Mouse (Mus musculus) Patski (cell line): ENCODE measurements around the gene Muc3a. TPM values are rescaled to one million over a fixed set of nuclear protein-coding genes. Genes with fewer than 3 reads are reported as not detected.

Source experiments
- ATAC-seq: fragments of 100-300 bp; one replicate; pipeline ENCODE4 v1.8.0; 2021
- CTCF ChIA-PET: fragments of 350-600 bp; sonication (Branson Sonifier 250); formaldehyde crosslinking; loops from one replicate; lab custom pipeline; 2022; ENCODE audit warnings: inconsistent platforms; lab: Charles Lee
- POLR2A ChIA-PET: fragments of 350-600 bp; sonication (Branson Sonifier 250); formaldehyde crosslinking; loops from one replicate; lab custom pipeline; 2022; ENCODE audit warnings: antibody characterized with exemption, inconsistent platforms; lab: Charles Lee
- DNase-seq: peaks from one replicate; pipeline ENCODE4 v3.0.0-alpha.2; 2011; ENCODE audit warnings: low read depth, low spot score
- H3K27me3 ChIP-seq: fragments of 371-371 bp; one replicate; pipeline ENCODE4 v1.5.1; 2021
- CTCF ChIP-seq: fragments of 100-300 bp; IDR thresholded peaks from one replicate; pipeline ENCODE4 v1.5.1; 2021
- in situ Hi-C: fragments of 300-500 bp; cut with MboI; formaldehyde crosslinking; loops from 3 replicates; pipeline ENCODE4 v1.11.1; 2018; ENCODE audit warnings: low pct_unique_long_range_greater_than_20kb, mixed read lengths
- polyA plus RNA-seq: library from polyadenylated mRNA; unstranded; gene quantifications from one replicate; pipeline ENCODE4 v1.2.3, GENCODE M21; 2021

The Muc3a gene
- polyA plus RNA-seq, 1 experiment from 2014 or later, result not detected

GRCm38 (mm10) chr5:137172591-137172990, 39.6 kb downstream of the Muc3a start:
- ATAC-seq (no peak), DNase-seq (no peak)
- POLR2A ChIA-PET, result no interaction called here
- TF ChIP-seq CTCF, result no peak
- in situ Hi-C loops, result no loop called here
- peaks cover 12% of the 10 kb centered on the region for H3K27me3 ChIP-seq
- CTCF ChIA-PET, result no interaction called here

- no peak for TF ChIP-seq CTCF
- DNase-seq (no peak), ATAC-seq (no peak)
- CTCF ChIA-PET, result no interaction called here
- POLR2A ChIA-PET, result no interaction called here
- in situ Hi-C loops, result no loop called here
- peaks cover 9% of the 10 kb centered on the region for H3K27me3 ChIP-seq
Measured at GRCm38 (mm10) chr5:137171478-137171877, 40.7 kb downstream of the Muc3a start.

DNA sequence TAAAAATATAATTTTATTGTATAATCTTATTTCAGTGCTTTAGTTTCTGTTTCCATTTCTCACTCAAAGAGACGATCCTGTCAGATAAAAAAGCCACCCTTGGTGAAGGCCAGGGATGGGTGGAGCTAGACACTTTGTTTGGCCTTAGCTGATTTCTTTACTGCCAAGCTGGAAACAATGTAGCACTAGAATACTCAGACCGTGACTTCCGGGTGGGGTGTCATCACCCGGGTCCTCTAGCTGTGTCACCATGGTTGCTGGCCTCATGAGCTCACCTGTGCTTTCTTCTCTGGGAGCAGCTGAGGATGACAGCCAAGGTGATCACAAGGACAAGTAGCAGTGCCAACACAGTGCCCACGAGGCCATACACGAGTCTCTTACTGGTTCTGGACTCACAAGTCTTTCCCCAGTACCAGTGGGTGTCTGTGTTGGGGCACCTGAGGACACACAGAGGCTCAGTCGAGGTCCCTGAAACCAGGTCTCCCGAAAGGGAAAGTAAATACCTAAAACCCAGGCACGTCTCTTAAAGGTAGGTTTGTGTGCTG, 41.3 kb downstream of the Muc3a start:
- in situ Hi-C loops, result no loop called here
- H3K27me3 ChIP-seq, result peaks cover 8% of the 10 kb centered on the region
- ChIA-PET CTCF (interaction anchor here (1.2 kb wide), 1 partner anchor 116 kb away, joined by 4 read pairs; no protein-coding TSS in a partner anchor), POLR2A (no interaction called here)
- ATAC-seq (no peak), DNase-seq (no peak)
- no peak for TF ChIP-seq CTCF

DNA sequence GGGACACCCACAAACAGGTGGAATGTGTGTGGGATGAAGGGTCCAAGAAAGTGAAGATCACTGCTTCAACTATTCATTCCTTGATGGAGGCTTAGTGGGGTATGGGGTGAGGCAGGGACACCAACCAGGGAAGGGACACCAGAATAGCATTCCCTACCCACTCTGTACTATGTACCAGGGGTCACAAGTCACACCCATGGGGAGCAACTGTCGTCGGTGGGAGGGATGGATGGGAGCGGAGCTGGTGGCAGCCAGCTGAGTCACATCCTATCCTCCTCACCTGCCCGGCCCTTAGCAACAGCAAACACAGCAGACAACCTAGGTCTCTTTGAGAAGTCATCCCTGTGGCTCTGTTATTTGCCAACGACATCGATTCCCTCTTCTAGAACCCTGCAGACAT, 44.6 kb downstream of the Muc3a start:
- H3K27me3 ChIP-seq, result peaks cover 3% of the 10 kb centered on the region
- no peak for TF ChIP-seq CTCF
- in situ Hi-C loops, result no loop called here
- ChIA-PET CTCF (no interaction called here), POLR2A (no interaction called here)
- ATAC-seq (no peak), DNase-seq (no peak)

DNA sequence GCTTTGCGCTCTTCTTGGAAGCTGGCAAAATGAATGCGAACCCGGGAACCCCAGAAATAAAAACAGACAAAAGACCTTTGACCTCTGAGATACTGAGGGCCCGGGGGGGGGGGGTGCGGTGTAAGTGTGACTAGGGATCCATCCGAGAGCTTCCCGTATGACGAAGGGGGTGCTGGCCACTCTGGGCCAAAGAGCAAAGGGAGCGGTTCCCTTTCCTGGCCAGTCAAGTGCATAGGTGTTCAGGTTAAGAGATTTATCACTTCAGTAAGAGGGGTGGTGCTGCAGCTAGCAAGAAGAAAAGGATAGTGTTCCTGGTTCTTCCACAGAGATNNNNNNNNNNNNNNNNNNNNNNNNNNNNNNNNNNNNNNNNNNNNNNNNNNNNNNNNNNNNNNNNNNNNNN, 46.2 kb downstream of the Muc3a start:
- ChIA-PET CTCF (no interaction called here), POLR2A (no interaction called here)
- TF ChIP-seq CTCF, result no peak
- in situ Hi-C loops, result no loop called here
- ATAC-seq, result no peak
- DNase-seq, result no peak
- peaks cover 3% of the 10 kb centered on the region for H3K27me3 ChIP-seq

- ChIA-PET POLR2A (no interaction called here), CTCF (no interaction called here)
- TF ChIP-seq CTCF, result no peak
- H3K27me3 ChIP-seq, result peaks cover 3% of the 10 kb centered on the region
- in situ Hi-C loops, result no loop called here
- no peak for ATAC-seq
- no peak for DNase-seq
Measured at GRCm38 (mm10) chr5:137161853-137162252, 50.3 kb downstream of the Muc3a start.

GRCm38 (mm10) chr5:137159461-137159860, 52.7 kb downstream of the Muc3a start:
- in situ Hi-C loops, result no loop called here
- peaks cover 3% of the 10 kb centered on the region for H3K27me3 ChIP-seq
- ChIA-PET POLR2A (interaction anchor here (0.6 kb wide), 1 partner anchor 28 kb away, joined by 5 read pairs; no protein-coding TSS in a partner anchor), CTCF (interaction anchor here (0.9 to 2.4 kb wide), 3 partner anchors 117 to 126 kb away, joined by 3 to 11 read pairs (median 5); partner anchors contain the start of gene Ache)
- DNase-seq (no peak), ATAC-seq (no peak)
- peak; percentile 97 for TF ChIP-seq CTCF

Other genes with a start within 250 kb of the Muc3a start
- 0.22 TPM for gene Cldn15, start 245.8 kb downstream of the Muc3a start, polyA plus RNA-seq
- 202 TPM for gene Plod3, start 225.4 kb downstream of the Muc3a start, polyA plus RNA-seq
- 99.6 TPM for gene Znhit1, start 224.4 kb downstream of the Muc3a start, polyA plus RNA-seq
- 0.89 TPM for gene Vgf, start 186.0 kb downstream of the Muc3a start, polyA plus RNA-seq
- 240 TPM for gene Ap1s1, start 166.3 kb downstream of the Muc3a start, polyA plus RNA-seq
- 151 TPM for gene Serpine1, start 140.1 kb downstream of the Muc3a start, polyA plus RNA-seq
- gene Trim56, start 96.2 kb downstream of the Muc3a start, polyA plus RNA-seq, result 35.6 TPM
- not detected for gene Muc3, start 63.1 kb downstream of the Muc3a start, polyA plus RNA-seq
- gene Ache, start 75.1 kb upstream of the Muc3a start, polyA plus RNA-seq, result 1.8 TPM
- gene Ufsp1, start 82.2 kb upstream of the Muc3a start, polyA plus RNA-seq, result 13.0 TPM
- gene Srrt, start 95.3 kb upstream of the Muc3a start, polyA plus RNA-seq, result 268 TPM
- gene Trip6, start 102.0 kb upstream of the Muc3a start, polyA plus RNA-seq, result 155 TPM
- 27.5 TPM for gene Slc12a9, start 121.2 kb upstream of the Muc3a start, polyA plus RNA-seq
- 109 TPM for gene Ephb4, start 137.7 kb upstream of the Muc3a start, polyA plus RNA-seq